ENCODE assay signal across 11 mouse cellular contexts in genomic region chr19:40411379-40411813, GRCm38 (mm10).
DNase-seq lines count a peak whose midpoint lies in the region; ATAC-seq lines count a peak whose summit lies in the region.
"Had no signal": no experiment of that assay in that cellular context is flagged by ENCODE, and none has a peak within 500 bp of the region (broad histone marks: within the 10 kb centered on the region; RNA-seq: fewer than 3 reads in every experiment).

No protein-coding gene starts in this region.

- no peaks in the 10 kb centered on the region for H3K27me3 ChIP-seq in hindbrain, embryonic 14.5 days (ENCODE audit: control insufficient read depth, insufficient read depth, low read length)
- H3K27me3 ChIP-seq in hindbrain, embryonic 11.5 days (ENCODE audit: control insufficient read depth, insufficient read depth, low read length): no peaks in the 10 kb centered on the region
- H3K27me3 ChIP-seq in lung, embryonic 16.5 days (ENCODE audit: control insufficient read depth, insufficient read depth, low read depth, low read length): no peaks in the 10 kb centered on the region
- H3K27me3 ChIP-seq in midbrain, embryonic 15.5 days (replicated peaks): no peaks in the 10 kb centered on the region
- H3K27me3 ChIP-seq: embryonic facial prominence, embryonic 15.5 days had no signal

- ATAC-seq in hindbrain, embryonic 14.5 days (ENCODE audit: low FRiP score): no peak
- no peak for ATAC-seq in hindbrain, embryonic 11.5 days (ENCODE audit: low FRiP score)
- ATAC-seq in lung, embryonic 16.5 days (ENCODE audit: low read depth): no peak
- no peak for ATAC-seq in midbrain, embryonic 15.5 days (replicated peaks)
- no peak for ATAC-seq in CD4-positive, CD25-positive, alpha-beta regulatory T cell, adult 4 months

- 51% methylated on average over 6 of the region's 6 CpGs for WGBS in hindbrain, embryonic 14.5 days
- 72% methylated on average over 6 of the region's 6 CpGs for WGBS in hindbrain, embryonic 11.5 days
- 40% methylated on average over 6 of the region's 6 CpGs for WGBS in lung, embryonic 16.5 days
- WGBS in midbrain, embryonic 15.5 days: 32% methylated on average over 6 of the region's 6 CpGs

- H3K4me1 ChIP-seq in hindbrain, embryonic 14.5 days (replicated peaks; ENCODE audit: control insufficient read depth, insufficient read depth, low read length): peaks cover 19% of the 10 kb centered on the region
- no peaks in the 10 kb centered on the region; the same call in 1 of the 2 replicates for H3K4me1 ChIP-seq in hindbrain, embryonic 11.5 days (replicated peaks; ENCODE audit: control insufficient read depth, insufficient read depth, low read length)
- H3K4me1 ChIP-seq in lung, embryonic 16.5 days (replicated peaks; ENCODE audit: control insufficient read depth, insufficient read depth, low read length): peaks cover 10% of the 10 kb centered on the region
- H3K4me1 ChIP-seq in midbrain, embryonic 15.5 days: peaks cover 15% of the 10 kb centered on the region

- no peak overlapping the region for H3K9ac ChIP-seq in hindbrain, embryonic 14.5 days
- H3K9ac ChIP-seq in hindbrain, embryonic 11.5 days (ENCODE audit: low read depth, low read length): no peak overlapping the region
- no peak overlapping the region for H3K9ac ChIP-seq in lung, embryonic 16.5 days (ENCODE audit: low read length)
- no peak overlapping the region for H3K9ac ChIP-seq in midbrain, embryonic 15.5 days
- H3K9ac ChIP-seq: embryonic facial prominence, embryonic 15.5 days had no signal

- no peak overlapping the region for H3K4me3 ChIP-seq in hindbrain, embryonic 14.5 days (replicated peaks; ENCODE audit: low read length)
- no peak overlapping the region for H3K4me3 ChIP-seq in hindbrain, embryonic 11.5 days (ENCODE audit: low read depth, low read length)
- H3K4me3 ChIP-seq in lung, embryonic 16.5 days (ENCODE audit: low read length): no peak overlapping the region
- no peak overlapping the region for H3K4me3 ChIP-seq in midbrain, embryonic 15.5 days
- H3K4me3 ChIP-seq: embryonic facial prominence, embryonic 15.5 days; gastrocnemius, adult 2 months had no signal

- peak overlapping the region; percentile 32; the same call in 1 of the 2 replicates for H3K27ac ChIP-seq in hindbrain, embryonic 14.5 days
- H3K27ac ChIP-seq in hindbrain, embryonic 11.5 days (ENCODE audit: low read depth, low read length): no peak overlapping the region
- H3K27ac ChIP-seq in lung, embryonic 16.5 days (ENCODE audit: low read length): 0 out of 2 replicates have a peak overlapping the region, but pooled peaks have one; percentile 26
- H3K27ac ChIP-seq in midbrain, embryonic 15.5 days: peak overlapping the region; percentile 53; the same call in 1 of the 2 replicates
- H3K27ac ChIP-seq: embryonic facial prominence, embryonic 15.5 days; gastrocnemius, adult 2 months had no signal

- H3K4me2 ChIP-seq in hindbrain, embryonic 14.5 days (replicated peaks): no peak overlapping the region
- H3K4me2 ChIP-seq in hindbrain, embryonic 11.5 days (replicated peaks; ENCODE audit: low read depth, low read length): no peak overlapping the region
- H3K4me2 ChIP-seq in lung, embryonic 16.5 days (ENCODE audit: low read depth, low read length): no peak overlapping the region
- H3K4me2 ChIP-seq in midbrain, embryonic 15.5 days: no peak overlapping the region
- H3K4me2 ChIP-seq: embryonic facial prominence, embryonic 15.5 days had no signal

- no peak for DNase-seq in hindbrain, embryonic 14.5 days (ENCODE audit: low spot score)
- DNase-seq in hindbrain, embryonic 11.5 days (ENCODE audit: low spot score): no peak
- no peak for DNase-seq in lung, postnatal 4 days
- DNase-seq in cerebellum, postnatal 14 days: peak; percentile 76 to 81
- no peak for DNase-seq in urinary bladder, adult 2 months (ENCODE audit: low spot score)
- DNase-seq: gastrocnemius, adult 2 months; thymus, postnatal 25 days had no signal

- H3K9me3 ChIP-seq in hindbrain, embryonic 14.5 days (ENCODE audit: control insufficient read depth, low read length): no peaks in the 10 kb centered on the region
- no peaks in the 10 kb centered on the region for H3K9me3 ChIP-seq in hindbrain, embryonic 11.5 days (ENCODE audit: control insufficient read depth, low read length)
- no peaks in the 10 kb centered on the region for H3K9me3 ChIP-seq in lung, embryonic 16.5 days (ENCODE audit: control insufficient read depth, low read length)
- H3K9me3 ChIP-seq in midbrain, embryonic 15.5 days: no peaks in the 10 kb centered on the region
- H3K9me3 ChIP-seq: embryonic facial prominence, embryonic 15.5 days had no signal

- no peaks in the 10 kb centered on the region for H3K36me3 ChIP-seq in hindbrain, embryonic 14.5 days (replicated peaks; ENCODE audit: control insufficient read depth, insufficient read depth)
- H3K36me3 ChIP-seq in hindbrain, embryonic 11.5 days (ENCODE audit: control insufficient read depth, insufficient read depth, low read length): no peaks in the 10 kb centered on the region
- no peaks in the 10 kb centered on the region for H3K36me3 ChIP-seq in lung, embryonic 16.5 days (ENCODE audit: control insufficient read depth, insufficient read depth, low read length)
- H3K36me3 ChIP-seq in midbrain, embryonic 15.5 days (replicated peaks): no peaks in the 10 kb centered on the region
- H3K36me3 ChIP-seq: embryonic facial prominence, embryonic 15.5 days had no signal

Comparison
In these comparisons a context has a peak if more than half of its experiments do, and no peak if none do; other contexts are left out.
1. DNase-seq: peak in cerebellum, postnatal 14 days (2 of 2); none in hindbrain, embryonic 14.5 days (single experiment), hindbrain, embryonic 11.5 days (single experiment), lung, postnatal 4 days (0 of 2) and urinary bladder, adult 2 months (single experiment).